Mouse (Mus musculus): ENCODE data around the gene Apeh.

Apeh gene

DNA sequence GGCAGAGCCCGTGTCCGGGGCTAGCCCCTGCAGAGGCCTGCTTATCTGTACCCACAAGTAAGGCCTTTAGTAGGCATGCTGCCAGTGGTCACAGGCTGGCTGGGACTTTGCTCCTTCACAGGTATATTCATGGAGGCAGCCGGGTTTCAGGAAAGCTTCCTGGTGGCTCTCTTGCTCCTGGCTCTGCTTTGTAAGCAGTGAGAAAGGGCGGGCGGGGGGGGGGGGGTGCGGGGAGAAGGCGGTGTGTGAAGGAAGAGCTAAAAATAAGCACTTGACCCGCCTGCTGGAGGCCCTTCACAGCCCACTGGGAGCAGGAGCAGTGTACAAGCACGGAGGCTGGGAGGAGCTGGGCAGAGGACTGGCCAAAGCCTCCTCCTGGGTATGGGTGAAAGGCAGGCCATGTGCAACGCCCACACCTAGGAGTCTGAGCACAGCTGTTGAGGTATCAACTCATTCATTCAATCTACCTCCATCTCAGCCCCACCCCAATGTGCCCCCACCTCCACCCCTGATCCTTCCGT, 25.5 kb upstream of the Apeh start:
- DNase-seq: no peak

DNA sequence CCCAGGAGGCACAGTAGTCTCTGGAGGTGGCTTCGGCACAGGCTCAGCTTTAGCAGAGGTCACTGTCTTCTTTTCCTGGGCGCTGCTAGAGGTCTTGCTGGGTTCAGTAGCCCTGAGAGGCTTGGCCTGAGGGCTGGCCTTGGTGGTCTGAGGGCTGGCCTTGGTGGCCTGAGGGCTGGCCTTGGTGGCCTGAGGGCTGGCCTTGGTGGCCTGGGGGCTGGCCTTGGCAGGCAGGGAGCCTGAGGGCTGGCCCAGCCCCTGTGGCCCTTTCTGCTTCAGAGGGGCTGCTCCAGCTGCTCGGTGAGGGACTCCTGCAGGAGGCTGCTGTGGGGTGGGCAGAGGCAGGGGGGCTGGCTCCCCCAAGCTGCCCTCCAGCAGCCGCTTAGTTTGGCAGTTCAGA, 22.7 kb upstream of the Apeh start:
- DNase-seq: no peak

DNA sequence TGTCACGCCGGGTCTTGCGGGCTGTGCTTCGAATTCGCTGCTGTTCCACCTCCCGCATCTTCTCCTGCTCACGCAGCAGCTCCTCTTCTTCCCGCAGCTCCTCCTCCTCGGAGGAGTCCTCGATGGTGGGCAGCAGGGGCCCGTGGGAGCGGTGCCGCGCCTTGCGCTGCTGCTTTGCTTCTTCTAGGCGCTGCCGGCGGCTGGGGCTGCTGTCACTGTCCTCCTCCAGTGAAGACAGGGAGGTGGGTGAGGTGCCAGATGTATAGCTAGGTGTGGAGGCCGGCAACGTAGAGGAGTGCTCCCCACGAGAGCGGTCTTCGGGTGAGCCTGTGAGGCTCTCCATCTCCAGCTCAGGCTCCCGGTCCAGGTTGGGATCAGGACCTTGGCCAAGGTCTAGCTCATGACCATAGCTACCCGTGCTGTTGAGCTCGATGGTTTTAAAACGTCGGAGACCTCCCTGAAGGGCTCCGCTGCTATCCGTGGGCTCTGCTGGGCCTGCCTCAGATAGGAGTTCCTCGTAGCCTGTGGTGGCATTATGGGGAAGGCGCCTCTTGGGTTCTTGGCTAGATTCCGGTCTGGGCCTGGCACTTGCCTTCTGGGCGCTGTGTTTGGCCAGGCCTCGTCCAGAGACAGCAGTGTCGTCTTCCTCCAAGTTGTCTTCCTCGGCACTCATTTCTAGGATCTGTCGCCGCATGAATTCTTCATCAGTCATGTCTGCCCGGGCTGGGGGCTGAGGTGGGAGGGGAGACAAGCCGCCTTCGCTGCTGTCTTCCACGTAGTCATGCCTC, 21.1 kb upstream of the Apeh start:
- DNase-seq: no peak

DNA sequence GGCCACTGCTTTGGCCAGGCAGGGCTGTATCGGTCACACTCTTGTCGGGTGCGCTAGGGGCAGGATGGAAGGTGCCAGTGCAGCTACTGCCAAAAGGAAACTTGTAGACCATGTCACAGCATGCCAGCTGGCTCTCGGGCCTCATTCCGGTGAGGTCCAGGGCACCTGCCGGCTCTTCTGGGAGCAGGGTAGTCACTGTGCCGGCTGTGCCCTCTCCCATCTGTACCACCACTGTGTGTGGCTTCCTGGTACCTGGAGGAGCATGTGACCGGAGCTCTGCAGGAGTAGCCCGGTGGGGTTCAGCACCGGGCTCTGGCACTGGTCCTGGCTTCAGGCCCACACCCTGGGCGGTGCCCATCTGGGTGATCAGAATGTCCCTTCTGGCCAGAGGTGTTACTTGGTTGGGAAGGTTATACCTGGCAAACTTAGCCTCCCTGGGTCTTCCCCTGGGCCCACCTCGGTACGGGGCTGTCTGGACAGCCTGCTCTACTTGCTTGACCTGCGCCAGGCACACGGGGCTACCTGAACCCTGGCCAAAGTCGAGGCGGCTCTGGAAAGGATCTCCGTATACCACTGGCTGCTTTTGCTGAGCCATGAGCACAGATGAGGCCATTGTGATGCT, 18.4 kb upstream of the Apeh start:
- no peak for DNase-seq

DNA sequence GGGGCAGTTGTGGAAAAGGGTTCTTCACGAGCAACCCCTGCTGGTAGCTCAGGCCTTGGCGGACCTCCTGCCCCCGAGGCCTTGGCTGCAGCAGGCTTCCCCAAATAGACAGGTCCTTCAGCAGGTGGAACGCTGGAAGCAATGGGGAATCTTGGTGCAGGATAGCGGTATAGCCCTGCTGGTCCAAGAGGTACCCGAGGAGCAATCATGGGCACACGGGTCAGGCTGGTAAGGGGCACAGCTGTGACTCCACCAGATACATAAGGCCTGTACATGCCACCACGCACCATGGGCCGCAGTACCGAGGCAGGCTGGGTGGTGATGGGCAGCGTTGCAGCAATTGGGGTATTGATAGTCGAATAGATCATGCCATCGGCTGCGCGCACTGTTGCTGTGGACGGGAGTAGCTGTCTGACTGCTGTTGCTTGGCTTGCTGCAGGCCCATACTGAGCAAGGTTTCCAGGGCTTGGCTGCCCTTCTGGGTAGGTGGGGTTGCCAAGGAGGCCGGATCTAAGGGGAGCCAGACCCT, 17.3 kb upstream of the Apeh start:
- DNase-seq: no peak

DNA sequence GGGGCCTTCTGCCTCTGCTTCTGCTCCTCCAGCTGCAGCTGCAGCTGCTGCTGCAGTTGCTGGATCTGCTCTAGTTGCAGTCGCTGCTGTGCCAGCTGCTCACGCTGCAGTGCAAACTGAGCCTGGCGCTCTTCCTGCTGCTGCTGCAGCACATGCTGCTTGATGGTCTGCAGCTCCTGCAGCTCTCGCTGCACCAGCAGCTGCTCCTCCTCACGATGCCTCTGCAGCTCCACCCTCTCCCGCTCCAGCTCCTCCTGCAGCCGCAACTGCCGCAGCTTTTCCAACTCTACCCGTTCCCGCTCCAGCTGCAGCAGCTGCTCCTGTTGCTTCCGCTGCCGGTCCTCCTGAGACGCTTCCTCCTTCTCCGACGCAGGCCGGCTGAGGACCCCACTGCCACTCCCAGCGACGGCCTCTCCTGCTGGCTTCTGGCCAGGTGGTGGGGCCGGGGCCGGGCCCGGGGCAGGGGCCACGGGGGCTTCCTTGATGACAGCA, 16.7 kb upstream of the Apeh start:
- no peak for DNase-seq

DNA sequence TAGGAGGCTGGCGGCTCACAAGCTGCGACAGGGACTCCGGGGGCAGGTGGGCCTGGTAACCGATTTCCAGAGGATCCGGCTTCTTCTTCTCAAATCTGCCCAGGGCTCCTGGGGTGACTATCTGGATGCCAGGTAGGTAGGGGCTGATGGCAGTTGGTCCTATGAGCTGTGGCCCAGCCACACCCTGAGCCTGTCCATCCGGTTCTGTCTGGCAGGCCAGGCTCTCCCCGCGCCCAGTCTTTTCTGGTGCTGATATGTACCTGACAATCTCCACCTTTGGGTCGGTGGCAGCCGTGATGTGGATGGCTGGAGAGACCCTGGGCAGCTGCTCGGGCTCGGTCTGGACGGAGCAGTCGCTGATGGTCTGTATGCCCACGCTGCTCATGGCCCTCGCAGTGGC, 15.8 kb upstream of the Apeh start:
- no peak for DNase-seq

DNA sequence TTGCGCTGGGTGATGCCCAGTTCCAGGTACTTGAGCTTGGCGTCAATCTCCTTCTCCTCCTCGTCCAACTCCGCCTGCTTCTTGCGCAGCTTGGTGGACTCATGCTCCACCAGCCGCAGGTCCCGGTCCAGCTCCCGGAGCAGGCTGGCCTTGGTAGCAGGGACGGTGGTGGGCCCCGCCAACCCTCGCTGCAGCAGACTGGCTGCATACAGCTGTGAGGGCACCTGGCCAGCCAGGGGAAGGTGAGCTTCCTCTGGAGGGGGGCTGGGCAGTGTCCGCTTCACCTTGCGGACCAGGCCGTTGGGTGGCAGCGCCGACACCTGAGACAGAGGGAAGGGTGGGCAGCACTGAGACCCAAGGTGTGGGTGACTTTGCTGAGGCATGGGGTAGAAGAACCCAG, 13.5 kb upstream of the Apeh start:
- no peak for DNase-seq

DNA sequence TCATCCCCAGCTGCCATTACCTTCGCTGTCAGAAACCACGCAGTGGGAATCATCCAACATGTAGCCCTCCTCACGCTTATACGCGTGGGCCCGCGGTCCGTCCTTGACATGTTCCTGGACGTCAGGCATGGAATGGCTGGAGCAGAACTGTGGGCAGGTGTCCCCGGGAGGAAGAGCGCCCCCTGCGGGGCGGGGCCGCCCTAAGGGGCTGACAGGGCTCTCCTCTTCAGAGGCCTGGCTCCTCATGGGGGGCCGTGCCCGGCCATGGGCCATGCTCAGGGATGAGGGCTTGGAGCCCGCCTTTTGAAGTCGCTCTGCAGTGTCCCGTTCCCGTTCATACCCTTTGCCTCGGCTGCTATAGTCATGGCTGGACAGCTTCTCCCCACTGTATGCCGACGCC, 11.7 kb upstream of the Apeh start:
- no peak for DNase-seq

DNA sequence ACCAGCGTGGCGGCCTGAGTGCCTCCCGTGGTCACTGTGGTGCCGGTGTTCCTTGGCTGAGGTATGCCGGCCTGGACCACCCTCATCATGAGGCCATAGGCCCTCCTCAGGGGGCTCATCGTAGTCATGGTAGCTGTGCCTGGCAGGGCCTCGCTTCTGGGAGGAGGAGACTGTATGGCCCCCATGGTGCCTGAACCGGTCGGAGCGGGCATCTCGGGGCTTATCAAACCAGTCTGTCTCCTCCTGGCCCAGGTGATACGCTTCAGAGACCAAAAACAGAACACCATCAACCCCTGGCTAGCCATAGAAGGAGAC, 11.1 kb upstream of the Apeh start:
- no peak for DNase-seq

DNA sequence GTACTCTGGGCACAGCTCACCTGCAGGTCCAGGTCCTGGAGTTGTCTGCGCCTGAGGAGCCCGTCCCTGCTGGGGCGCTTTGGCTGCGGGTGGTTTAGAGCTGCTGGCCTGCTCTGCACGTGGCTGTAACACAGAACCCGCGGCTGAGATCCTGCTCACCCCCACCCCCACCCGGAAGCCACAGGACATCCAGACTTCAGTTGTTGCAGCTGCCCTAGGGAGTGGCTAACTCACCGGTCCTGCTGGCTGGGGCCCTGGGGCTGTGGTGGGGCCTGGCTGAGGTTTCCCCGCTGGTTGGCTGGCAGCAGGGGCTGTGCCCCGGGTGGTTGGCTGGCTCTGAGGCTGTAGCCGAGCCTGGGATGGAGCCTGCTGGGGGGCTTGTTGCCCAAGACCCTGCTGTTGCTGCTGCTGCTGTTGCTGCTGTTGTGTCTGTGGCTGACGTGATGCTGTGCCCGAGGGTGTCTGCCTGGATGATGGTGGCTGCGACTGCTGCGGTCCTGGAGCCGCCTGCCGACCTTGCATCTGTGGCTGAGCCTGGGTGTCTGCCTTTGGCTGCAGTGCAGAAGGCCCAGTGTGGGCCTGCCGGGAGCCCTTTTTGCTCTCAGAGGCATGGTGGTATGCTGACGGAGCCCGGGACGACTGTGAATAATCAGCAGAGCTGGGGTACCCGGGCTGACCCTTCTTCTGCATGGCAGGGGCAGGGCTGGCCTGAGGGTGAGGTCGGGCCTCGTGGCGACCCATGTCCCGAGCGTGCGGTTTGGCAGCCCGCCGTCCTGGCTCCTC, 10.6 kb upstream of the Apeh start:
- DNase-seq: no peak

DNA sequence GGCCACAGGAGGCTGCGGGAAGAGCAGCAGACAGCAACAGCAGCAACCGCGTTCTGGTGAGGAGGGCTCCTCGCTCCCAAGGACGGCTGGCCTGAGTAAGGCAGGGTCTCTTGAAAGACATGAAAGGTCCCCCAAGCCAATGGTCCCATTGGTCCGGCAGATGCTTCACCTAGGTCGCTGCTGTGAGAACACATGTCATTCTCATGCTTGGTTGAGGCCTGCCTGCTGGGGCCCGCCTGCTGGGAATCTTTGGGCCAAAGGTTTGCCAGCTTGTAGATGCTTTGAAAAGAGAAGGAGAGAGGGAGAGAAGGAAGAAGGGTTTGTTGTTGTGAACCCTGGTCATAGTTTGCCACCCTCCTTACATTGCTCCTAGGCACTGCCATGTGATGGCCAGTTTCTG, 5.2 kb upstream of the Apeh start:
- DNase-seq: no peak

DNA sequence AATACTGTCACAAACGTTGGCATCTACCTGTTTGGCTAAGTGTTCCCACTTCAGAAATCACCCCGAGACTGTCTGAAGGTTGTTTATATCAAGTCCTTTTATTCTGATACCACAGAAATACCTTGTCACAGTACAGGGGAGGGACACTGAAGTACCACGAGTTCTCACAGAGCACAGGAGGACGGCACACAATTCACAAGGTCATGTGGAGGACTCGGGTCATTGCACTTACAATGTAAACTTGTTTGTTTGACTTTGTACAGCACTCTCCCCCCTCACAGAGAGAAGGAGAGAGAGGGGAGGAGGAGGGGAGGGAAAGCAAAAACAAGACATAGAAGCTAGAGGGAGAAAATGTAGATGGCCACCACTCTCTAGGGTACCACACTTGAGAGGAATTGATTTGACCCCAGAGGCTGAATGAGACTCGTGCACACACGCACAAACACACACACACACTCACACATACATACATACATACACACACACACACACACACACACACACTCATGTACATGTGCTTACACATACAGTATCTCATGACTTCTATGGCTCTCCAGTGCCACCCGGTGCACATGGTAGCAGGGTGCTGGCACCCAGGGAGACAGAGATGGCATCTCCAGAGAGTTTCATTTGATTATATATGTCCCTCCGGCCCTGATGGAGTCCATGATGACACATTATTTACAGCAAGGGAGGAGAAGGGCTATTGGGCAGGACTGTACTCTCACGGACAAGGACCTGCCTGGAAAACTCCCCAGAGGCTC, 1.7 kb upstream of the Apeh start:
- no peak for DNase-seq

DNA sequence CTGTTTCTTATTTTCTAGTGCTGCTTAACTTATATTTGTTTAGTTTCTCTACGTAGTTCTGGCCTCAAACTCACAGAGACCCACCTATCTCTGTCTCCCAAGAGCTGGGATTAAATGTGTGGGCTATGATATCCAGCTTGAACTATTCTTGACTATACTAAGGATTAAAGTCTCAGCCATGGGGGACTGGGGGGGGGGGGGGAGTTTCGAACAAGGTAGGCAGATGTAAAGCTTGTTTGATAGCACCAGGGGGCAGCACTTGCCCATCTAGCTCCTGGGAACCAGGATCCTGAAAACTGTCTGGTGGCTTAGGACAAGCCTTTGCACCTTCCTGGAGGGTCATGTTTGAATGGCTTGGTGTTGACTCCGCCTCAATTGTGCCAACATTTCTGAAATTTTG, 1.1 kb upstream of the Apeh start:
- DNase-seq: no peak

DNA sequence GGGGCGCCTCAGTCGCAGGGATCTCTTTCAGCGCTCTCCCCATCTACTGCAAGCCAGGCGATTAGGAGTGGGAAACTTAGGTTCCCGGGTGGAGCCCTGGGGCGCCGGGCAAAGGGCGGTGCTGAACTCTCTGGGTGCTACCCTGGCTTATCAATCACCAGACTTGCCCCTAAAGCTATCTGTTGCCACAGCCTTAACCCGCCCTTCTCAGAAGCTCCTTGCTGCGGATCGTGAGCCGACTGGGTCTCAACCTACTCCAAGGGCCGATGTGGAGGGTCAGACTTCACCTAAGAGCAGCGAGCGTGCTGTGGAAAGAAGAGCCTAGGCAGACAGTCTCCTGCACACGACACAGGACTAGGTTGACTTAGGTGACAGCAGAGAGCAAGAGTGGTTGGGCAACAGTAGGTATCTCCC, 599 bp upstream of the Apeh start:
- DNase-seq: no peak

DNA sequence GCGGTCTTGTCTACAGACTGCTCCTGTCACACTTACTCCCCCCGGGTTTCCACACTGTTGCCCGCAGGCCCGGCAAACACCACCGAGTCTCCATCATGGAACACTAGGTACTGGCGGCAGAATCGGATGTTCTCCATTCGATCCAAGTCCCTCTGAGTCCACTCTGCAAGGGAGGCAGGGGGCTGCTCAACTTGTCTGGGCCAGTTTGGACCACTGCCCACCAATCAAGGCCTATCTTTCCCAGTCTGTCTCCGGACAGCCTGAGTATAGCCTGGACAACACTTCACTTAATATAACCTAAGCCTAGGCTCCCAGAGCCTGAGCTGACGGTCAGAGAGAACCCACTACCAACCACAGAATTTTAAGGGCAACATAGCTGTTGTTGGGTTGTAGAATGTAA, 820 bp downstream of the Apeh start:
- DNase-seq: no peak

DNA sequence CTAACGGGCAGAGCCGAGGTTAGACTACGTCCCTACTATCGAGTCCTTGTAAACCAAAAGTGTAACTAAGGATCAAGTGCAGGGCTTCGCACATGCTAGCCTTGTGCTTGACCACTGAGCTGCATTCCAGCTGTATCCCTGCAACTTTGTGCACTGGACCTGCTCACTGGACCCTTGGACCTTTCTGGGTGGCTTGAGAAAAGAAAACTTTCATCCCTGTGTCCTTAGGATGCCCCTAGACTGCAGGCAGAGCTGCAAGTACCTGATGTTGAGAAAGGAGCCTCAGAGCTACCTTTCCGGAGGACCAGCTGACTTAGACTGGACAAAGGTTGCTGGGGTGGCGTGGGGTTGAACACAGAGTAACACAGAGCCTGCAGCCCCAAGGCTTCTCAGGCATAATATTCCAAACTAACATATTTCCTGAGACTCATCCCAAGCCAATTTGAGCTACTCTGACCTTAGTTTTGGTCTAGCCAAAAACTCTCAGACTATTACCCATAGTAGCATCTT, 3.7 kb downstream of the Apeh start:
- no peak for DNase-seq

DNA sequence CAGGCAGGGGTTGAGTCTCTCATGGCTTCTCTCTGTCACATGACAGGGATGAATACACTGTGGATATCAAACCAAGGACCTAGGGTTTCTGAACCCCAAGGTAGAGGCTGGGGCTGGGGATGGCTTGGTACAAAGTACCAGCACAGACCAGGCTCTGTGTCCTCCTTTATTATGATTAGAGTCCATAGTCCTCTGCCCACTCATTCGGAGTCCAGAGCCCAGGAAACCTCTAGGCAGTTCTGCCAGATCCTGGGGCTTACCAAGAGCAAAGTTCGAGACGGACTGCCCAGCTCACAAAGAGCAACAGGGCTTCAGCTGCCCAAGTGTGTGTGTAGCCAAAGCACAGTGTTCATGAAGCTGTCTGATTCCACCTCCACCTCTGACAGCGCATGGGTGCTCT, 9.1 kb downstream of the Apeh start:
- DNase-seq: no peak

DNA sequence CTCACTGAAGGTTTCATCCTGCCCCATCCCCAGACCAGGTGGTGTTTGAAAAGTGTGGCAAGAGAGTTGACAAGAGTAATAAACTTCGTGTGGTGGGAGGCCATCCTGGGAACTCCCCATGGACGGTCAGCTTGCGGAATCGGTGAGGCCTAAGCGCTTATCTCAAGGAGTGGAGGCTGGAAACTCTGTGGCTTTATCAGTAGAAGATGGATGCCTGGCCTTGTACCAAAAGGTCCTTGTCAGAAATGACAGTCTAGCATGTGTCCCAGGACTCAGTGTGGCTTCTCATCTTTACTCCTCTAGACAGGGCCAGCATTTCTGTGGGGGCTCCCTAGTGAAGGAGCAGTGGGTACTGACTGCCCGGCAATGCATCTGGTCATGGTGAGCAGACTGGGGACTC, 10.8 kb downstream of the Apeh start:
- no peak for DNase-seq

DNA sequence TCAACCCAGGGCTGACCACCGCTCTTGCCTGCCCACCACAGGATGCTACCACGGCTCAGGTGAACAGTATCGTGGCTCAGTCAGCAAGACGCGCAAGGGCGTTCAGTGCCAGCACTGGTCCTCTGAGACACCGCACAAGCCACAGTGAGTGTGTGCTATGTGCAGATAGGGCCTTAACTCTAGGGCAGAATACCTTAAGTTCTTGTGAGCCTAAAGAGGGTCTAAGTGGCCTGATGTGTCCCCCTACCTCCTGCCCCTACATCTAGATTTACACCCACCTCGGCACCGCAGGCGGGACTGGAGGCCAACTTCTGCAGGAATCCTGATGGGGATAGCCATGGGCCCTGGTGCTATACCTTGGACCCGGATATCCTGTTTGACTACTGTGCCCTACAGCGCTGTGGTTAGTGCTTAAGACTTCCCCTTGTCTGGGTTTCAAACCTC, 11.4 kb downstream of the Apeh start, which contains the start of gene Rnf123:
Rnf123 (minus strand) TSS at position 359 of the 444 bp plus-strand sequence.
- no peak for DNase-seq

DNA sequence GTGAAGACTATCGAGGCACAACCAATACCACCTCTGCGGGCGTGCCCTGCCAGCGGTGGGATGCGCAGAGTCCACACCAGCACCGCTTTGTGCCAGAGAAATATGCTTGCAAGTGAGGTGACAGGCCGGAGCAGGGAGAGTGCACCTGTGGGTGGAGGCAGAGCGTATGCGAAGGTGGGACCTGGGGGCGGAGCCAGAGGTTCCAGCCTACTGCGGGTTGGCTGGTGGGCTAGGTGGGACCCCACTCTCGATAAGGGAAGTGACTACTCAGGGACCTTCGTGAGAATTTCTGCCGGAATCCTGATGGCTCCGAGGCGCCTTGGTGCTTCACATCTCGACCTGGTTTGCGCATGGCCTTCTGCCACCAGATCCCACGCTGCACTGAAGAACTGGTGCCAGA, 11.9 kb downstream of the Apeh start:
- no peak for DNase-seq

DNA sequence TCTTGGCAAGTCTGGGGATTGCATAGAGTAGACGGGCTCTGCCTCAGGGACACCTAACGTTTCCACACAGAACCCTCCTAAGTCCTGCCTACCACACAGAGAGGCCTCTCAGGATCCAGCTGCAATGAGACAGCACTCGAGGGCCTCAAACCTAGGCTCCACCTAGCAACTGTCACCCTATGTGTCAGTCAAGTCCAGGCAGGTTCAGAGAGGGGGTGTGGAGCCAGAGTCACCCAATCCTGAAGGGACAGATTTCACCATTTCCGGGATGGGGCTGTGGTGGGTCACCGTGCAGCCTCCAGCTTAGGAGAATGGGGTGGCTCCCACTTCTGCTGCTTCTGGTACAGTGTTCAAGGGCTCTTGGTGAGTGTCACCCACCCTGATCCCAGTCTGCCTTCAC, 14.2 kb downstream of the Apeh start, which contains the start of gene Mst1:
Mst1 (plus strand) TSS at position 269 of the 400 bp plus-strand sequence.
- no peak for DNase-seq

All from thymus, adult 18-20 months (tissue).